Mouse (Mus musculus): ENCODE measurements around the gene Zdhhc14.

DNA sequence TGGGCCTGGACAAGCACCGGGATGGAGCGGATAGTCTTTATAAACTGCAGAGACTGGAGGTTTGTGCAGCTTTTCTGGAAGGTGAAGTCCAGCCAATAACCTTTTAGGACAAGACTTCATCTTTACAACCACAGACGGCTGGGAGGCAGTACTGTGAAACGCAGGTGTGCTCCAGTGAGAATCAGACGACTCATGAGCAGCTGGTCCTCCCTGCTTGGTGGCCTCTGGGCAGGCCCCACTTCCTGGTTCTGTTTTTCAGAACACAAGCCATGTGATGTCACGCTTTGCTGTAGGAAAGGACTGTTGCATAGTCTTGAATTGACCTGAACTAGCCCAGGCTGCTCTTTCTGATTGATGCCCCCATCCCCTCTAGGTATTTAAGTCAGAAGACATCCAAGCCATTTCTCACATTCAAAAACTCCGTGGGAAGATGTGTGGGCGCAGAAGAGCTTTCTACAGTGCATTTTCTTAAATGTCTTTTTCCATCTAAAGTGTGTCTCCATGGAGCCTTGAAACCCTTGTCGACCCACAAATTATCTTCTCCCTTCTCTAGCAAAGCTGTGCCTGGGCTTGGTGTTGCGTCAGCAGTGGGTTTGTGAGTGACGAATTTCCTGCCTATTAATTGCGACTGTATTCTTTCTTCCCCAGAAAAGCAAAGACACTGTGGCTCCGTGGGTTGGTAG is 27.7 kb downstream of the Zdhhc14 start:
- no peak for TF ChIP-seq CTCF (IDR thresholded peaks at IDR 0.05; ENCODE audit: low read depth, low read length)
- TF ChIP-seq TAL1 (conservative IDR thresholded peaks at IDR 0.05; ENCODE audit: low read depth, low read length) = no peak
- TF ChIP-seq GATA1 (IDR thresholded peaks at IDR 0.05; ENCODE audit: borderline replicate concordance, low read length) = no peak

Measured in G1E (cell line).